Mouse (Mus musculus) cerebellum, adult (tissue): Measurements from ENCODE around the gene Ddx27.
"Not testable (repeated sequence)": the region's sequence is repeated elsewhere in the genome, so short reads cannot be mapped to it uniquely, and the experiment has no call there.

Source experiments
- ATAC-seq: cut with Nextera tagmentation; 2 replicates; pipeline ENCODE4 v1.9.2; 2017; ENCODE audit warnings: mild to moderate bottlenecking, moderate library complexity, mixed read lengths; ENCODE audit not compliant: insufficient number of reproducible peaks, low FRiP score, low TSS enrichment

The Ddx27 gene

GRCm38 (mm10) chr2:167014702-167015381 is at the start of gene Ddx27:
Ddx27 (plus strand) TSS chr2:167015193.
- ATAC-seq, result peak; percentile 89

- no peak for ATAC-seq
Measured at GRCm38 (mm10) chr2:166973153-166973552, 41.8 kb upstream of the Ddx27 start.

GRCm38 (mm10) chr2:166974177-166974872 is 40.7 kb upstream of the Ddx27 start:
- ATAC-seq, result no peak

- no peak for ATAC-seq
Measured at GRCm38 (mm10) chr2:166976356-166976755, 38.6 kb upstream of the Ddx27 start.

GRCm38 (mm10) chr2:166977490-166977889 is 37.5 kb upstream of the Ddx27 start:
- no peak for ATAC-seq

GRCm38 (mm10) chr2:166980161-166980560 is 34.8 kb upstream of the Ddx27 start:
- no peak for ATAC-seq

- ATAC-seq, result no peak
Measured at GRCm38 (mm10) chr2:166983351-166983894, 31.6 kb upstream of the Ddx27 start.

GRCm38 (mm10) chr2:166990861-166991260 is 24.1 kb upstream of the Ddx27 start:
- no peak for ATAC-seq

- ATAC-seq, result no peak
Measured at GRCm38 (mm10) chr2:166991945-166992344, 23.0 kb upstream of the Ddx27 start.

GRCm38 (mm10) chr2:166995021-166995795 is 19.8 kb upstream of the Ddx27 start:
- ATAC-seq, result no peak

GRCm38 (mm10) chr2:166995796-166996532 is 19.0 kb upstream of the Ddx27 start, which contains the start of gene Stau1:
Stau1 (minus strand) TSS chr2:166996299.
- peak; percentile 99 for ATAC-seq

- ATAC-seq, result peak; percentile 32; the same call in 1 of the 2 replicates
Measured at GRCm38 (mm10) chr2:166996533-166996894, 18.5 kb upstream of the Ddx27 start.

- no peak for ATAC-seq
Measured at GRCm38 (mm10) chr2:167001486-167001885, 13.5 kb upstream of the Ddx27 start.

- peak; percentile 64; the same call in 1 of the 2 replicates for ATAC-seq
Measured at GRCm38 (mm10) chr2:167004099-167004854, 10.7 kb upstream of the Ddx27 start.

GRCm38 (mm10) chr2:167006355-167006754 is 8.6 kb upstream of the Ddx27 start:
- ATAC-seq, result no peak

- ATAC-seq, result peak; percentile 66; the same call in 1 of the 2 replicates
Measured at GRCm38 (mm10) chr2:167007001-167007491, 7.9 kb upstream of the Ddx27 start.

- ATAC-seq, result not testable (repeated sequence)
Measured at GRCm38 (mm10) chr2:167007565-167007964, 7.4 kb upstream of the Ddx27 start.

GRCm38 (mm10) chr2:167009483-167009882 is 5.5 kb upstream of the Ddx27 start:
- no peak for ATAC-seq

- ATAC-seq, result no peak
Measured at GRCm38 (mm10) chr2:167010546-167010945, 4.4 kb upstream of the Ddx27 start.
